Mouse (Mus musculus) testis, adult 2 months (tissue): ENCODE data around the gene Xpnpep1.

Experiments used
- CTCF ChIP-seq: fragments of 200-500 bp; IDR thresholded peaks from 2 replicates; pipeline ENCODE4 v1.5.1; 2012; ENCODE audit warnings: low read depth, mild to moderate bottlenecking, inconsistent platforms, low read length, moderate library complexity; ENCODE audit not compliant: control insufficient read depth, insufficient read depth, insufficient replicate concordance
- POLR2A ChIP-seq: fragments of 200-500 bp; IDR thresholded peaks from 2 replicates; pipeline ENCODE4 v1.6.1; 2012; ENCODE audit warnings: low read depth, mild to moderate bottlenecking, inconsistent platforms, low read length, moderate library complexity; ENCODE audit not compliant: control insufficient read depth

DNA sequence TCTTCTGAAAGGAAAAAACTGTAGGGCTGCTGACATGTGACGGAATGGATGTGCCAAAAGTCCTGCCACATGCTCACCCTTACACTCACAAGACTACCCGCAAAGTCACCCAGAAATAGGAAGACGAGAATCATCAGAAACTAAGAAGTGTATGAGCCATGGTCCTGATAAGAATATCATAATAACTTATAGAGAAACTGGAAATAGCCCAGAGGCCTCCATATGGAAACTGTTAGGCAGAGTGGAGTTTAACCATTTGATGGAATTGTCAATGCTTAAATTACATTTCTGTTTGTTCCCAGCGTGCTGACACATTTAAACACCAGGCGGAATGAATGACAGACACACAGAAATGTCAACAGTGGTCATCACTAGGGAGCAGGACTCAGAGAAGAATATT lies 31.1 kb downstream of the Xpnpep1 start:
- no peak for TF ChIP-seq CTCF
- no peak for TF ChIP-seq POLR2A
